Mouse (Mus musculus): Measurements from ENCODE around the gene Cd59a. TPM values are rescaled to one million over a fixed set of nuclear protein-coding genes. Genes with fewer than 3 reads are reported as not detected.

Cd59a gene
- polyA plus RNA-seq, 1 experiment from 2014 or later: 11.2 TPM

- Histone ChIP-seq H3K9ac (replicated peaks; ENCODE audit: low read length) (no peak overlapping the region), H3K27ac (replicated peaks; ENCODE audit: low read depth, low read length) (no peak overlapping the region), H3K27me3 (ENCODE audit: control insufficient read depth, insufficient read depth, low read length) (no peaks in the 10 kb centered on the region), H3K36me3 (ENCODE audit: control insufficient read depth, insufficient read depth, low read length) (no peaks in the 10 kb centered on the region), H3K4me2 (ENCODE audit: low read length) (no peak overlapping the region), H3K4me3 (replicated peaks; ENCODE audit: low read depth, low read length) (no peak overlapping the region), H3K4me1 (ENCODE audit: control insufficient read depth, insufficient read depth, low read length) (no peaks in the 10 kb centered on the region), H3K9me3 (ENCODE audit: control insufficient read depth, low read length) (no peaks in the 10 kb centered on the region)
- DNase-seq (no peak), ATAC-seq (ENCODE audit: low FRiP score, low TSS enrichment) (no peak)
- 90% methylated on average over 8 of the region's 8 CpGs for WGBS
Measured at GRCm38 (mm10) chr2:104142140-104142539, 46.5 kb downstream of the Cd59a start.

DNA sequence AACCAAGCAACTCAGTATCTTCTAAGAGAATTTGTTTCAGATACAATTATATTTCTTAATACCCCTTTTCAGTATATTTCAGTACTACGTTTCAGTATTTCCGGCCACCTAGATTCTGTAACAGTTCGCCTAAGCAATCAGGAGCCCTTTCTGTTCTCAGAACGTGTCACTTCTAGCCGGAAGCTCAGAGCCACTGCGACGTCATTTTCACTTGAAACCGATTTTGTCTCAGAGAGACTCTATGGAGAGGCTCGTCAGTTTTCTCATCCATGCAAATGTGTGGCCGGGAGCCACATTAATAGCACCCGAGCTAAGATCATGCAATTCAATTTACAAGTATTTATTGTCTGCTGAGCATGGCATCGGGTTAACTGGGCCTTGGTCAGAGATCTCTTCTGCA lies 48.4 kb downstream of the Cd59a start:
- no peak overlapping the region for H3K4me2 ChIP-seq (ENCODE audit: low read length)
- ATAC-seq (ENCODE audit: low FRiP score, low TSS enrichment) (no peak), DNase-seq (no peak)
- no peak overlapping the region for H3K9ac ChIP-seq (replicated peaks; ENCODE audit: low read length)
- H3K27ac ChIP-seq (replicated peaks; ENCODE audit: low read depth, low read length): no peak overlapping the region
- no peaks in the 10 kb centered on the region for H3K9me3 ChIP-seq (ENCODE audit: control insufficient read depth, low read length)
- no peaks in the 10 kb centered on the region for H3K36me3 ChIP-seq (ENCODE audit: control insufficient read depth, insufficient read depth, low read length)
- no peaks in the 10 kb centered on the region for H3K4me1 ChIP-seq (ENCODE audit: control insufficient read depth, insufficient read depth, low read length)
- H3K27me3 ChIP-seq (ENCODE audit: control insufficient read depth, insufficient read depth, low read length): no peaks in the 10 kb centered on the region
- H3K4me3 ChIP-seq (replicated peaks; ENCODE audit: low read depth, low read length): no peak overlapping the region
- 90% methylated on average over 12 of the region's 12 CpGs for WGBS

GRCm38 (mm10) chr2:104145983-104146382 lies 50.4 kb downstream of the Cd59a start:
- 84% methylated on average over 1 of the region's 1 CpGs for WGBS

DNA sequence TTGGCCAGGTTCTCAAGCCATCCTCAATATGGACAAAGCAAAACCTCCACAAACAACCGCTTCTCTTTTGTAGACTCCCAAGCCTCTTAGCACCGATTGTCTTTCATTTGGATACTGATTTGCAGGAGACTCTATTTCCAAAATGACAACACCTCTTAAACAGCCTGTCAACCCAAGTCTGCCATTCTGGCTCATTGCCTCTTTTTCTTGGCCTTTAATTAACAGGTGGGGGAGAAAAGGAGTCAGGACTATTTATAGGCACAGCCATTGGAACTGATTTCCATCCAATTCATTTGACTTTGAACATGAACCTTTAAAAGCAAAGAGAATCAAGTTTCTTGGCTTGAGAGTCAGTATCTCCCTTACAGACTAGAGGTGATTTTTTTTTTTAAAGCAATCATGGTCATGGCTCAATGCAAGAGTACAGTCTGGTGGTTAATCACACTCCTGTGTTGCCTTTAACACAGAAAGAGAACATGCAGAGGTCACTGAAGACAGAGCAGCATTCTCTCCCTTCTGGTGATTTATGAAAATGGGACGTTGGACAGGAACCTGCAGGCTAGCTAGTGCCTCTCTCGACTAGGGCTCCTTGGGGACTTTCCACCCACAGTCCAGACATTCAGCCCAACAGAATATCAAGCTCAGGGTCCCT lies 52.4 kb downstream of the Cd59a start:
- H3K36me3 ChIP-seq (ENCODE audit: control insufficient read depth, insufficient read depth, low read length): peaks cover 14% of the 10 kb centered on the region
- H3K4me2 ChIP-seq (ENCODE audit: low read length): no peak overlapping the region
- DNase-seq (no peak), ATAC-seq (ENCODE audit: low FRiP score, low TSS enrichment) (no peak)
- WGBS: 56% methylated on average over 4 of the region's 4 CpGs
- no peak overlapping the region for H3K9ac ChIP-seq (replicated peaks; ENCODE audit: low read length)
- H3K27me3 ChIP-seq (ENCODE audit: control insufficient read depth, insufficient read depth, low read length): no peaks in the 10 kb centered on the region
- H3K4me3 ChIP-seq (replicated peaks; ENCODE audit: low read depth, low read length): no peak overlapping the region
- H3K27ac ChIP-seq (replicated peaks; ENCODE audit: low read depth, low read length): no peak overlapping the region
- H3K4me1 ChIP-seq (ENCODE audit: control insufficient read depth, insufficient read depth, low read length): no peaks in the 10 kb centered on the region
- no peaks in the 10 kb centered on the region for H3K9me3 ChIP-seq (ENCODE audit: control insufficient read depth, low read length)

More at GRCm38 (mm10) chr2:104145983-104146382, 50.4 kb downstream of the Cd59a start:
- Histone ChIP-seq H3K4me3 (replicated peaks; ENCODE audit: low read depth, low read length) (no peak overlapping the region), H3K9ac (replicated peaks; ENCODE audit: low read length) (no peak overlapping the region), H3K4me2 (ENCODE audit: low read length) (no peak overlapping the region), H3K36me3 (ENCODE audit: control insufficient read depth, insufficient read depth, low read length) (no peaks in the 10 kb centered on the region), H3K27ac (replicated peaks; ENCODE audit: low read depth, low read length) (no peak overlapping the region), H3K27me3 (ENCODE audit: control insufficient read depth, insufficient read depth, low read length) (no peaks in the 10 kb centered on the region), H3K9me3 (ENCODE audit: control insufficient read depth, low read length) (no peaks in the 10 kb centered on the region), H3K4me1 (ENCODE audit: control insufficient read depth, insufficient read depth, low read length) (no peaks in the 10 kb centered on the region)
- DNase-seq (no peak), ATAC-seq (ENCODE audit: low FRiP score, low TSS enrichment) (no peak)

GRCm38 (mm10) chr2:104150608-104151397 lies 55.2 kb downstream of the Cd59a start:
- Histone ChIP-seq H3K4me2 (ENCODE audit: low read length) (no peak overlapping the region), H3K9ac (replicated peaks; ENCODE audit: low read length) (no peak overlapping the region), H3K27me3 (ENCODE audit: control insufficient read depth, insufficient read depth, low read length) (no peaks in the 10 kb centered on the region), H3K4me3 (replicated peaks; ENCODE audit: low read depth, low read length) (no peak overlapping the region), H3K27ac (replicated peaks; ENCODE audit: low read depth, low read length) (no peak overlapping the region), H3K36me3 (ENCODE audit: control insufficient read depth, insufficient read depth, low read length) (peaks cover 14% of the 10 kb centered on the region), H3K9me3 (ENCODE audit: control insufficient read depth, low read length) (no peaks in the 10 kb centered on the region), H3K4me1 (ENCODE audit: control insufficient read depth, insufficient read depth, low read length) (no peaks in the 10 kb centered on the region)
- DNase-seq (no peak), ATAC-seq (ENCODE audit: low FRiP score, low TSS enrichment) (no peak)
- WGBS: 89% methylated on average over 6 of the region's 6 CpGs

GRCm38 (mm10) chr2:104153345-104153744 lies 57.7 kb downstream of the Cd59a start:
- H3K36me3 ChIP-seq (ENCODE audit: control insufficient read depth, insufficient read depth, low read length): peaks cover 14% of the 10 kb centered on the region
- H3K27ac ChIP-seq (replicated peaks; ENCODE audit: low read depth, low read length): no peak overlapping the region
- DNase-seq (no peak), ATAC-seq (ENCODE audit: low FRiP score, low TSS enrichment) (no peak)
- H3K9me3 ChIP-seq (ENCODE audit: control insufficient read depth, low read length): no peaks in the 10 kb centered on the region
- H3K4me3 ChIP-seq (replicated peaks; ENCODE audit: low read depth, low read length): no peak overlapping the region
- H3K4me1 ChIP-seq (ENCODE audit: control insufficient read depth, insufficient read depth, low read length): no peaks in the 10 kb centered on the region
- 90% methylated on average over 4 of the region's 4 CpGs for WGBS
- no peak overlapping the region for H3K9ac ChIP-seq (replicated peaks; ENCODE audit: low read length)
- H3K27me3 ChIP-seq (ENCODE audit: control insufficient read depth, insufficient read depth, low read length): no peaks in the 10 kb centered on the region
- no peak overlapping the region for H3K4me2 ChIP-seq (ENCODE audit: low read length)

- Histone ChIP-seq H3K9me3 (ENCODE audit: control insufficient read depth, low read length) (no peaks in the 10 kb centered on the region), H3K36me3 (ENCODE audit: control insufficient read depth, insufficient read depth, low read length) (peaks cover 14% of the 10 kb centered on the region), H3K4me2 (ENCODE audit: low read length) (no peak overlapping the region), H3K4me3 (replicated peaks; ENCODE audit: low read depth, low read length) (no peak overlapping the region), H3K27ac (replicated peaks; ENCODE audit: low read depth, low read length) (no peak overlapping the region), H3K9ac (replicated peaks; ENCODE audit: low read length) (no peak overlapping the region), H3K27me3 (ENCODE audit: control insufficient read depth, insufficient read depth, low read length) (no peaks in the 10 kb centered on the region), H3K4me1 (ENCODE audit: control insufficient read depth, insufficient read depth, low read length) (no peaks in the 10 kb centered on the region)
- 82% methylated on average over 3 of the region's 3 CpGs for WGBS
- ATAC-seq (ENCODE audit: low FRiP score, low TSS enrichment) (no peak), DNase-seq (no peak)
Measured at GRCm38 (mm10) chr2:104153876-104154275, 58.3 kb downstream of the Cd59a start.

GRCm38 (mm10) chr2:104157831-104158230 lies 62.2 kb downstream of the Cd59a start:
- Histone ChIP-seq H3K4me2 (ENCODE audit: low read length) (no peak overlapping the region), H3K9me3 (ENCODE audit: control insufficient read depth, low read length) (no peaks in the 10 kb centered on the region), H3K27ac (replicated peaks; ENCODE audit: low read depth, low read length) (no peak overlapping the region), H3K27me3 (ENCODE audit: control insufficient read depth, insufficient read depth, low read length) (no peaks in the 10 kb centered on the region), H3K4me1 (ENCODE audit: control insufficient read depth, insufficient read depth, low read length) (no peaks in the 10 kb centered on the region), H3K9ac (replicated peaks; ENCODE audit: low read length) (no peak overlapping the region), H3K36me3 (ENCODE audit: control insufficient read depth, insufficient read depth, low read length) (peaks cover under 1% of the 10 kb centered on the region; the same call in 1 of the 2 replicates), H3K4me3 (replicated peaks; ENCODE audit: low read depth, low read length) (no peak overlapping the region)
- DNase-seq (no peak), ATAC-seq (ENCODE audit: low FRiP score, low TSS enrichment) (no peak)
- WGBS: 79% methylated on average over 4 of the region's 4 CpGs

GRCm38 (mm10) chr2:104163418-104163817 lies 67.8 kb downstream of the Cd59a start:
- no peaks in the 10 kb centered on the region for H3K27me3 ChIP-seq (ENCODE audit: control insufficient read depth, insufficient read depth, low read length)
- 86% methylated on average over 7 of the region's 7 CpGs for WGBS
- ATAC-seq (ENCODE audit: low FRiP score, low TSS enrichment): no peak
- H3K36me3 ChIP-seq (ENCODE audit: control insufficient read depth, insufficient read depth, low read length): no peaks in the 10 kb centered on the region
- 0 out of 2 replicates have a peak, but pooled peaks cover 8% of the 10 kb centered on the region for H3K4me1 ChIP-seq (ENCODE audit: control insufficient read depth, insufficient read depth, low read length)
- H3K27ac ChIP-seq (replicated peaks; ENCODE audit: low read depth, low read length): no peak overlapping the region
- DNase-seq: no peak
- no peak overlapping the region for H3K4me2 ChIP-seq (ENCODE audit: low read length)
- no peak overlapping the region for H3K4me3 ChIP-seq (replicated peaks; ENCODE audit: low read depth, low read length)
- no peaks in the 10 kb centered on the region for H3K9me3 ChIP-seq (ENCODE audit: control insufficient read depth, low read length)
- no peak overlapping the region for H3K9ac ChIP-seq (replicated peaks; ENCODE audit: low read length)

Data from midbrain, embryonic 14.5 days (tissue).